Mouse (Mus musculus): ENCODE results near the gene Magea6. TPM values are rescaled to one million over a fixed set of nuclear protein-coding genes. Genes with fewer than 3 reads are reported as not detected.
"Not testable (repeated sequence)": the region's sequence is repeated elsewhere in the genome, so short reads cannot be mapped to it uniquely, and the experiment has no call there.

Gene Magea6
- polyA plus RNA-seq (2015; fragmentation: Nextera tagmentation; extraction: Ambion mirVana), result not detected in 2 replicates

DNA sequence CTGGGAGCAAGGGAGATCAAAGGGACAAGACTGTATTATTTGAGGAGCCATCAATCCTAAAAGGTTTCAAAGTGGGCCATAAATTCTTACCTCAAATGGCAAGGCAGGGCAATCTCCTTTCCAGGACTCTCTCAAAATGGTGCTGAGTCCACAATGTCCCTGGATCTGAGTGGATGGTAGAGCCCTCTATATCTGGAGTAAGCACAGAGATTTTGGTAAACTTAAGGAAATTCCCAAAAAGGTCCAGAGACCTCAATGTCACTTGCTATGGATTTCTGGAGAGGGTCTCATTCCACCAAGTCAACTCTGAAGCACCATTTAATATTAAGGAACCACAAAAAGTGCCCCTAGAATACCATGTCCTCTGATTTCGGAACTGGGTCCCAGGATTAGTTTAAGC, at the start of gene Magea6:
Gene Magea6 (minus strand): TSS at position 101 of the 400 bp plus-strand sequence.
- H3K27ac ChIP-seq; H3K9ac ChIP-seq; H3K4me2 ChIP-seq; H3K4me1 ChIP-seq; H3K4me3 ChIP-seq; H3K36me3 ChIP-seq (ENCODE audit: poor library complexity, severe bottlenecking); ATAC-seq; H3K27me3 ChIP-seq; H3K9me3 ChIP-seq (replicated peaks): not testable (repeated sequence)
- WGBS, result 60% methylated on average over 1 of the region's 1 CpGs

- not testable (repeated sequence) for ATAC-seq
- 70% methylated on average over 1 of the region's 1 CpGs for WGBS
These were observed 13.6 kb upstream of the Magea6 start, which contains the start of gene Magea3 for GRCm38 (mm10) chrX:154949405-154949804. Gene Magea3, minus strand, starts transcription at chrX:154949505.

GRCm38 (mm10) chrX:154890167-154890566, 45.6 kb downstream of the Magea6 start, which contains the start of gene Cldn34b1:
Gene Cldn34b1, minus strand, starts transcription at chrX:154890267.
- H3K4me2 ChIP-seq; H3K27ac ChIP-seq; H3K4me1 ChIP-seq; H3K9ac ChIP-seq; H3K27me3 ChIP-seq; ATAC-seq; H3K36me3 ChIP-seq (ENCODE audit: poor library complexity, severe bottlenecking); H3K9me3 ChIP-seq (replicated peaks); H3K4me3 ChIP-seq: not testable (repeated sequence)
- WGBS, result 84% methylated on average over 3 of the region's 3 CpGs

More at GRCm38 (mm10) chrX:154949405-154949804, 13.6 kb upstream of the Magea6 start, which contains the start of gene Magea3:
- not testable (repeated sequence) for H3K4me2 ChIP-seq; H3K27ac ChIP-seq; H3K9me3 ChIP-seq (replicated peaks); H3K27me3 ChIP-seq; H3K36me3 ChIP-seq (ENCODE audit: poor library complexity, severe bottlenecking); H3K9ac ChIP-seq; H3K4me3 ChIP-seq; H3K4me1 ChIP-seq

Other genes with a start within 250 kb of the Magea6 start
- not detected in 2 replicates for gene Cldn34b1, start 45.7 kb downstream of the Magea6 start, polyA plus RNA-seq (2015; fragmentation: Nextera tagmentation; extraction: Ambion mirVana)
- gene Magea3, start 13.5 kb upstream of the Magea6 start, polyA plus RNA-seq (2015; fragmentation: Nextera tagmentation; extraction: Ambion mirVana), result not detected in 2 replicates
- gene Magea8, start 59.9 kb upstream of the Magea6 start, polyA plus RNA-seq (2015; fragmentation: Nextera tagmentation; extraction: Ambion mirVana), result not detected in 2 replicates
- gene Magea5, start 127.2 kb upstream of the Magea6 start, polyA plus RNA-seq (2015; fragmentation: Nextera tagmentation; extraction: Ambion mirVana), result not detected in 2 replicates
- not detected in 2 replicates for gene Magea1, start 153.8 kb upstream of the Magea6 start, polyA plus RNA-seq (2015; fragmentation: Nextera tagmentation; extraction: Ambion mirVana)
- gene Magea2, start 157.7 kb upstream of the Magea6 start, polyA plus RNA-seq (2015; fragmentation: Nextera tagmentation; extraction: Ambion mirVana), result not detected in 2 replicates
- gene Cldn34b2, start 192.4 kb upstream of the Magea6 start, polyA plus RNA-seq (2015; fragmentation: Nextera tagmentation; extraction: Ambion mirVana), result not detected in 2 replicates